Mouse (Mus musculus): ENCODE measurements around the gene Arglu1.

Gene Arglu1

DNA sequence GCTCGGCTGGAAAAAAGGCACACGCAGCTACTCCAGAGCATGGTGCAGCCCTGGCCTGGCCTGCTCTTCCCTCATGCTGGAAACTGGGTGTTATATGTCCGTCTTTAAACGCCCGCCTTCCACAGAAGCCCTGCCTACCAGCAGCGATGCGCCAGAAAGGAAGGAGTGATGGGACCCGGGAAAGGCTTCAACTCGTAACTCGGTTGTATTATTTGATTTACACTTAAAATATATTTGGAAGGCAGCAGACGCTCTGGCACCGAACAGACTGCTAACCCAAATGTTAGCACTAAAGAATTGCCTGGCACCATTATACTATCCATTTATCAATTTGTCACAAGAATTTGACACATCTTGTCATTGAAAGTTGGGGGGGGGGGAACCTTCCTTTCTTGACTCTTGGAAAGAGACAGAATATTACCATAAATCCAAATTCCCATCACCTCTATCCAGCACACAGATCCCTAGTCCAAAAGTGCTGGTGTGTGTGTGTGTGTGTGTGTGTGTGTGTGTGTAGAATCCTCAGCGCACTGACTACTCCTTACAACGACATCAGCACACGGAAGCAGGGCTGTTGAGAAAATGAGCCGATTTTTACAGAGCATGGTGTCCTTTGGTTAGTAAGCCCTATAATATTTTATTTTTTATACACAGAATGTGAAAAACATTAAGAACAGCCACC is 68.9 kb downstream of the Arglu1 start:
- 55% methylated on average over 16 of the region's 16 CpGs for WGBS

DNA sequence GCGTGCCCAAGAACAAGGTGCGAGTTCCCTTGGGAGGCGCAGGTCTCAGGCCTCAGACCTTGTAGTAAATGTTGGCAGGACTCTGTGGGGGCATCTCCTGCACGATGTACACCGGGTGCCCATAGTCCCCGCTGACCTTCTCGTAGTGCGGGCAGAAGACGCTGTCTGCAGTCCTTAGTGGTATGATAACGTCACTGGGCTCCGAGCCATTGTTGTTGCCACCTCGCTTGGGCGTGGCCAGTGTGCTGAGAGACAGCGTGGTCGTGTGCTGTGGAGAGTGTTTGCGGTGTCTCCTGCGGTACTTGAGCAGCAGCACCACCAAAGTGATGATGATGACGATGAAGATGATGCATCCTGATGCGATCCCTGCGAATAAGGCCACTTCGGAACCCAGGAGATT is 69.8 kb downstream of the Arglu1 start:
- WGBS, result 68% methylated on average over 21 of the region's 21 CpGs

DNA sequence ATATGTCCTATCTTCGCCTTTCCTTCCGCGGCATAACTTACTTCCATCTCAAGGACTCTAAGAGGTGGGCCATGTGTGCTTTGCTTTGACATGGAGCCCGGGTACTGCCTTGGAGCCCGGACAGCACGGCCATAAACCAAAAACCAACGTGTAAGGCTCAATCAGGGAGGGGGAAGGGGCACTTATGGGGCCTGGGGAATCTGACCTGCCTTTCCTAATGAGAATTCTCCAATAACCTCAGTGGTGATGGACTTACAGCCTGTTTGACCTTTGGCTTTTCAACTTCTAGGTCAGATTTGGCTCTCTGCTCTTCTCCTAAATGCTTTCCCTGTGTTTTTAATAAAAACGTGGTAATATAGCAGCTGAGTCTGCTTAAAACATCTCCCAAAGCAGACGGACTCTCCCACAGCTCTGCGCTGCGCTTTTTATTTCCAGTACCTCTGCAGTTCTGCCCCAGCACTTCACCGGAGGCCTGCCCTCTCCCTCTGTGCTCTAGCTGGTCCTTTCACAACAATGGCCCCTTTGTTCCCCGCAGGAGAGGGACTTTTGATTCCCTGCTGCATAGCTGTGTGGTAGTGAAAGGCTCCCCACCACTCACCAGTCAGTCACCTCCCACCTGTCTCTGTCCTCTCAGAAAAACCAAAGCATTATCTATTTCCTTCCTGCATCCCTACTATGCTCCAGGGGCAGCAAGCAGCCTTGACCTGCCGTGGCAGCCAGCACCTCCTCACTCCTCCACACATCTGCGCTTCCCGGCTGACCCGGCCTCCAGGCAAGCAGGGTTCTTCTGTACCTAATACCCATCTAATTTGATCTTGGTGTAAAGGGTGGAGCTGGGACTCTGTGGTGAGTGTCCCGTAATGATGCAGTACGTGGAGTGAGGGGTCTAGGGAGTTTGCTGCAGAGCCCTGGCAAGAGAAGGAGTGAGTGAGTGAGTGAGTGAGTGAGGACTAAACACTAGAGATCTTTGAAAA is 70.8 kb downstream of the Arglu1 start:
- 46% methylated on average over 19 of the region's 19 CpGs for WGBS
